Mouse (Mus musculus): ENCODE measurements around the gene Il4ra.

DNA sequence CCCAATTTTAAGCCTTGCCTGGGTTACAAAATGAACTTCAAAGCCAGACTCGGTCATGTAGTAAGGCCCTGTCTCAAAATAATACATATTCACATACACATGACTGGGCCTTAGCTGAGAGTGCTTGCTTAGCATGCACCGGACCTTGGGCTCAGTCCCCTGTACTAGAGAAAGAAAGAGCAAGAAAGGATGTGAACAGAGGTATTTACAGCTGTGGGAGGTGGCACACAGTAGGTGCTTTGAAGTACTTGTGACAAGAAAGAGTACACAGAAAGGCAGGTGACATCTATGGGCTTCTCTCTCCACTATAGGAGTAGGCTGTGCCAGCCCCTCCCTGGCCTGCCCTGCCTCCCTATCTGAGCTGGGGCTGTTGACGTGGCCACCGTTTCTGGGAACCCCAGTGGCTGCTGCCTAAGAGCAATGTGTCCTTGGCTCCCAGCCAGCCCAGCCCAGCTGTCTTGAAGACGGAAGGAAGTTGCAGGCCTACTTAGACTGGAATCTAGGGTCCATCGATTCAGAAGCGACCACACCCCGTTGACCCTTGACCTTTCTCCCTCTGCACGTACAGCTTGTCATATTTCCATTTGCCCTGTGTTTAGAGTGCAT lies 9.3 kb downstream of the Il4ra start:
- TF ChIP-seq CEBPB (IDR thresholded peaks at IDR 0.05; ENCODE audit: low read depth): no peak
- no peak for TF ChIP-seq CTCF (IDR thresholded peaks at IDR 0.05; ENCODE audit: control insufficient read depth, insufficient read depth, insufficient read length)
- TF ChIP-seq MYOD1 (IDR thresholded peaks at IDR 0.05; ENCODE audit: control insufficient read depth, insufficient read length, low read depth): no peak
- TF ChIP-seq MAX (IDR thresholded peaks at IDR 0.05): no peak
- no peak for TF ChIP-seq USF1 (IDR thresholded peaks at IDR 0.05; ENCODE audit: low read depth)
